Mouse (Mus musculus): Measurements from ENCODE around the gene P2rx6. TPM values are rescaled to one million over a fixed set of nuclear protein-coding genes. Genes with fewer than 3 reads are reported as not detected.
A peak's percentile ranks its signal among the peaks of the same experiment; 100 is the strongest.
"Not testable (repeated sequence)": the region's sequence is repeated elsewhere in the genome, so short reads cannot be mapped to it uniquely, and the experiment has no call there.

P2rx6 gene
- polyA plus RNA-seq, 1 experiment from 2014 or later: 1.6 TPM

GRCm38 (mm10) chr16:17553910-17554685 lies 7.6 kb upstream of the P2rx6 start:
- Histone ChIP-seq H3K4me2 (peak overlapping the region; percentile 52), H3K9ac (no peak overlapping the region; the same call in 1 of the 2 replicates), H3K27me3 (ENCODE audit: insufficient read depth, low read length) (no peaks in the 10 kb centered on the region), H3K4me1 (ENCODE audit: insufficient read depth) (peaks cover 11% of the 10 kb centered on the region; the same call in 1 of the 2 replicates), H3K36me3 (ENCODE audit: insufficient read depth) (no peaks in the 10 kb centered on the region), H3K9me3 (ENCODE audit: low read depth, low read length) (no peaks in the 10 kb centered on the region), H3K27ac (ENCODE audit: low read depth) (peak overlapping the region; percentile 59), H3K4me3 (ENCODE audit: low read depth, low read length) (no peak overlapping the region; the same call in none of the 2 replicates)
- DNase-seq (peak; percentile 83), ATAC-seq (ENCODE audit: insufficient read depth) (peak; percentile 91)
- no peak for TF ChIP-seq CTCF (IDR thresholded peaks at IDR 0.05; ENCODE audit: low read depth)
- 9% methylated on average over 18 of the region's 18 CpGs for WGBS

- 17% methylated on average over 4 of the region's 4 CpGs for WGBS
- not testable (repeated sequence) for H3K9me3 ChIP-seq (ENCODE audit: low read depth, low read length); H3K4me3 ChIP-seq (ENCODE audit: low read depth, low read length); H3K27me3 ChIP-seq (ENCODE audit: insufficient read depth, low read length); H3K36me3 ChIP-seq (ENCODE audit: insufficient read depth); H3K9ac ChIP-seq
- DNase-seq (peak; percentile 62), ATAC-seq (ENCODE audit: insufficient read depth) (peak; percentile 45; the same call in 1 of the 2 replicates)
- peak overlapping the region; percentile 59 for H3K27ac ChIP-seq (ENCODE audit: low read depth)
- peak overlapping the region; percentile 52 for H3K4me2 ChIP-seq
- H3K4me1 ChIP-seq (ENCODE audit: insufficient read depth): peaks cover 13% of the 10 kb centered on the region; the same call in 1 of the 2 replicates
Measured at GRCm38 (mm10) chr16:17554702-17555101, 7.0 kb upstream of the P2rx6 start.

- no peak for TF ChIP-seq CTCF (IDR thresholded peaks at IDR 0.05; ENCODE audit: low read depth)
- Histone ChIP-seq H3K9me3 (ENCODE audit: low read depth, low read length) (no peaks in the 10 kb centered on the region), H3K27me3 (ENCODE audit: insufficient read depth, low read length) (no peaks in the 10 kb centered on the region), H3K9ac (no peak overlapping the region), H3K27ac (ENCODE audit: low read depth) (no peak overlapping the region), H3K36me3 (ENCODE audit: insufficient read depth) (no peaks in the 10 kb centered on the region), H3K4me3 (ENCODE audit: low read depth, low read length) (no peak overlapping the region), H3K4me1 (ENCODE audit: insufficient read depth) (peaks cover 13% of the 10 kb centered on the region; the same call in 1 of the 2 replicates), H3K4me2 (no peak overlapping the region)
- no peak for DNase-seq
- ATAC-seq (ENCODE audit: insufficient read depth): no peak
- WGBS: 84% methylated on average over 4 of the region's 4 CpGs
Measured at GRCm38 (mm10) chr16:17556180-17556579, 5.5 kb upstream of the P2rx6 start.

- H3K4me3 ChIP-seq (ENCODE audit: low read depth, low read length): no peak overlapping the region
- ATAC-seq (ENCODE audit: insufficient read depth): no peak
- no peaks in the 10 kb centered on the region for H3K36me3 ChIP-seq (ENCODE audit: insufficient read depth)
- no peak overlapping the region for H3K27ac ChIP-seq (ENCODE audit: low read depth)
- H3K27me3 ChIP-seq (ENCODE audit: insufficient read depth, low read length): no peaks in the 10 kb centered on the region
- no peak for TF ChIP-seq CTCF (IDR thresholded peaks at IDR 0.05; ENCODE audit: low read depth)
- H3K9me3 ChIP-seq (ENCODE audit: low read depth, low read length): no peaks in the 10 kb centered on the region
- WGBS: 55% methylated on average over 4 of the region's 4 CpGs
- H3K4me2 ChIP-seq: no peak overlapping the region
- H3K9ac ChIP-seq: no peak overlapping the region
- no peak for DNase-seq
- peaks cover 13% of the 10 kb centered on the region; the same call in 1 of the 2 replicates for H3K4me1 ChIP-seq (ENCODE audit: insufficient read depth)
Measured at GRCm38 (mm10) chr16:17556907-17557306, 4.8 kb upstream of the P2rx6 start.

- ATAC-seq (ENCODE audit: insufficient read depth): no peak
- H3K4me3 ChIP-seq (ENCODE audit: low read depth, low read length): no peak overlapping the region
- H3K27me3 ChIP-seq (ENCODE audit: insufficient read depth, low read length): no peaks in the 10 kb centered on the region
Measured at GRCm38 (mm10) chr16:17557947-17558480, 3.7 kb upstream of the P2rx6 start.

GRCm38 (mm10) chr16:17558811-17559210 lies 2.9 kb upstream of the P2rx6 start:
- DNase-seq: peak; percentile 59
- no peak for TF ChIP-seq CTCF (IDR thresholded peaks at IDR 0.05; ENCODE audit: low read depth)
- H3K9me3 ChIP-seq (ENCODE audit: low read depth, low read length): no peaks in the 10 kb centered on the region
- WGBS: 2% methylated on average over 5 of the region's 5 CpGs
- H3K4me1 ChIP-seq (ENCODE audit: insufficient read depth): peaks cover 13% of the 10 kb centered on the region; the same call in 1 of the 2 replicates
- H3K4me3 ChIP-seq (ENCODE audit: low read depth, low read length): no peak overlapping the region
- 0 out of 2 replicates have a peak overlapping the region, but pooled peaks have one; percentile 9 for H3K9ac ChIP-seq
- peak overlapping the region; percentile 26; the same call in 1 of the 2 replicates for H3K27ac ChIP-seq (ENCODE audit: low read depth)
- H3K36me3 ChIP-seq (ENCODE audit: insufficient read depth): no peaks in the 10 kb centered on the region
- H3K27me3 ChIP-seq (ENCODE audit: insufficient read depth, low read length): no peaks in the 10 kb centered on the region
- peak overlapping the region; percentile 29 for H3K4me2 ChIP-seq
- ATAC-seq (ENCODE audit: insufficient read depth): peak; percentile 5; the same call in 1 of the 2 replicates

More at GRCm38 (mm10) chr16:17557947-17558480, 3.7 kb upstream of the P2rx6 start:
- H3K9ac ChIP-seq: no peak overlapping the region
- peak; percentile 80 for DNase-seq
- peak; percentile 99 for TF ChIP-seq CTCF (IDR thresholded peaks at IDR 0.05; ENCODE audit: low read depth)
- H3K4me1 ChIP-seq (ENCODE audit: insufficient read depth): peaks cover 13% of the 10 kb centered on the region; the same call in 1 of the 2 replicates
- WGBS: 5% methylated on average over 5 of the region's 5 CpGs
- H3K4me2 ChIP-seq: peak overlapping the region; percentile 29
- peak overlapping the region; percentile 26; the same call in 1 of the 2 replicates for H3K27ac ChIP-seq (ENCODE audit: low read depth)
- no peaks in the 10 kb centered on the region for H3K36me3 ChIP-seq (ENCODE audit: insufficient read depth)
- H3K9me3 ChIP-seq (ENCODE audit: low read depth, low read length): no peaks in the 10 kb centered on the region

Data from lung, embryonic 14.5 days (tissue).